Mouse (Mus musculus) hematopoietic stem cell, adult 5-6 weeks (primary cell): Measurements from ENCODE around the gene Trim40. TPM values are rescaled to one million over a fixed set of nuclear protein-coding genes. Genes with fewer than 3 reads are reported as not detected.

ENCODE experiments used
- ATAC-seq, 2 experiments: fragments of 125-278 bp in 1 of 2; replicated peaks in 1 of 2; 2 replicates each; pipeline ENCODE4 v1.8.0; 2016 to 2017; ENCODE audit warnings: inconsistent platforms in 2 of 2, mild to moderate bottlenecking in 2 of 2, moderate number of reproducible peaks in 2 of 2, low read depth in 1 of 2, moderate TSS enrichment in 1 of 2; ENCODE audit not compliant: low FRiP score in 2 of 2, poor library complexity in 2 of 2, severe bottlenecking in 2 of 2, insufficient read depth in 1 of 2, low TSS enrichment in 1 of 2
- total RNA-seq: library from RNA; stranded (forward); fragments of 172-1452, 232-1000 nt; gene quantifications from 2 replicates; pipeline ENCODE4 v1.2.3, GENCODE M21; 2017

Gene Trim40
- total RNA-seq = not detected in 2 replicates

DNA sequence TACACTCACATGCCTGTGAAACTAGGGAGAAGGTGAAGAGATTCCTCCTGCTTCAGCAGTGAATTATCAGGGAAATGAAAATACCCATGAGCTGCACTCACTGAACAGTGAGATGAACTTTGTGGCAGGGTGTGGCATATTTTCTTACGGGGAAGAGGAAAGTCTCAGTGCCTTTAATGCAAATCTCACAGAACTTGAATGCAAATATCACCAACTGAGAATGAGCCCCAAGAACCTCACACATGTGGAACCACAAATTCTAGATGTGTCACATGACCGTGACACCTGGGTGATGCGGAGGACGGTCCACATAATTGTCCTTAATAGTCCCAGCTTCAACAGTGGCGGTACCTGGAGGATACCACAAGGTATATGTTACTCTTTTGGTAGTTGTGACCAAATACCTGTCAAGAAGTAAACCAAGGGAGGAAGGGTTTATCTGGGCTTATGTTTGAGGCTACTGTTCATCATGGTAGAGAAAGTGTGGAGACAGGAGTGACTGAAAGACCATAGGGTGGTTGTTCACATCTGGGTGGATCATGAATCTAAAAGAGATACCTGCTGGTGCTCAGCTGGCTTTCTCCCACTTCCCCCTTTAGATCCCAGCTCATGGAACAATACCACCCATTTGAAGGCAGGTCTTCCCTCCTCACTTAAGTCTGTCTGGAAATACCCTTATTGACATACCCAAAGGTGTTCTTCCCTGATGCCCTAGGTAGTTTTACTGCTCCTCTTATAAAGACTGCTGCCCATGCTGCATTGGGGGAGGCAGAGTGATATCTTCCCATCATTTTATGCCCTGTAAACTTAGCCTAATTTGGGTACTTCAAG is at the start of gene Trim40:
Gene Trim40, minus strand, starts transcription at position 51 of the 831 bp plus-strand sequence.
- no peak for ATAC-seq

- no peak for ATAC-seq
Observed at GRCm38 (mm10) chr17:36938056-36938455, 48.1 kb upstream of the Trim40 start.

GRCm38 (mm10) chr17:36931806-36932205 is 41.9 kb upstream of the Trim40 start:
- no peak for ATAC-seq

- no peak for ATAC-seq
Observed at GRCm38 (mm10) chr17:36931130-36931529, 41.2 kb upstream of the Trim40 start.

DNA sequence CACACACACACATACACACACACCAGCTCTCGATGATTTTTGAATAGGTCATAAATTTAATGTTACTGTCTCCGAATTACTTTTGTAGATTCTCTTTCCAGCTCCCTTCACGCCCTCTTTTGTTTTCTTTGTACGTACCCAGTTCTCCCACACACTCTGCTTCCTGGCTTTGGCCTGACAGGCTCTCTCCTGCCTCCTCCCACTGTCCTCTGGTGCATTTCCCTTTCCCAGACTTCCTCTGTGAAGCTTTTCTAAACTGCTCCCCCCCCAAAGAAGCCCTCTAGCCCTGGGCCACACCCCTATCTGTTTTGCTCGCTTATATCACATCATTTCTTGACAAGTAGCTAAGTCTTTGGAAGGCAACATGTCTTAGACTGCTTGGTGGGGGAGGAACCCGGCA is 40.3 kb upstream of the Trim40 start:
- no peak for ATAC-seq

GRCm38 (mm10) chr17:36929236-36929932 is 39.5 kb upstream of the Trim40 start:
- no peak for ATAC-seq

DNA sequence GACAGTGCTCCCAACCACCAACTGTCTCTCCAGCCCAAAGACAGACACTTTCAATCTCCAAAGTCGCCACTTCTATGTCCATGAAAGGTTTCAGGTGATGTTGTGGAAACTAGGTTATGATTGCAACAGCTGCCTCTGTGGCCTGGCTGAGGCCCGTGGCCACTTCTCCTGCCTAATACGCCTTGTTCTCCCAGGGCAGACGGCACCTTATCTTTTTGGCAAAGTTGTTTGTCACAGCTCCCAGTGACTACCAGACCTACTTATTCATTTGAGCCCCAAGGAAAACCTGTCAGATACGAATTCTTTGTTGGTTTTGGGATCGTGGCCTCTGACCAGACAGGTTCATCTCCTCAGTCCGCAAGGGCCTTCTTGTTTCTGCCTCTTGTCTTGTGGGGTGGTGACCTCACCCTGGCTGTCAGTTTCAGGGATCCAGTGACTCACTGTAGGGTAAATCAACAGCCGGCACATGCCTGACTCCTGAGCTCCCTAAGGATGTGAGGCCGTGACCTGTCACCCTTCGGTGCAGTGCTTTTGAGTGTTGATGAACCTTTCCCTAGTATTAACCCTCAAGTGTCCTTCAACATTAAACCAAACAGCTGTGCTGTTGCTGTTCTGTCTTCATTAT is 37.7 kb upstream of the Trim40 start:
- no peak for ATAC-seq

- no peak for ATAC-seq
Observed at GRCm38 (mm10) chr17:36923491-36923890, 33.6 kb upstream of the Trim40 start.

GRCm38 (mm10) chr17:36922715-36923114 is 32.8 kb upstream of the Trim40 start:
- no peak for ATAC-seq

GRCm38 (mm10) chr17:36920239-36920638 is 30.3 kb upstream of the Trim40 start:
- no peak for ATAC-seq

GRCm38 (mm10) chr17:36915076-36915475 is 25.2 kb upstream of the Trim40 start:
- ATAC-seq = no peak; a peak in 1 of 4 replicates

GRCm38 (mm10) chr17:36914108-36914507 is 24.2 kb upstream of the Trim40 start:
- ATAC-seq = peak in 1 of 2 experiments; percentile 75; a peak in 2 of 4 replicates

DNA sequence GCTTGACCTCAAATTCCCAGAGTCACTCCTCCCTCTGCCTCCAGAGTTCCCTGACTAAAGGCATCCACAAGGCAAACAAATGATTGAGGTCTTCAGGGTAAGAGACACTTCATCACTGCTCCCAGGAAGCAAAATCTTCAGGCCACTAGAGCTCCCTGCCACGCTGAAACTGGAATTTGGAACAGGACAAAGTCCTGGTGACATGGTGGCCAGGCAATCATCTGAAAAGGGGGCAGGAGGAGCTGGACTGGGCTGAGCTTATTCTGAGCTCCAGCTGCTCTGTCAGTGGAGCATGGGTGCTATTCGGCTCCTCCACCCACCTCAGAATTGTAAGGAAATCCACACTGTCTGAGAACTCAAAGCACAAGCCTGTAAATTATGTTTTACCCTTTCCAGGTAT is 22.1 kb upstream of the Trim40 start:
- ATAC-seq = no peak

DNA sequence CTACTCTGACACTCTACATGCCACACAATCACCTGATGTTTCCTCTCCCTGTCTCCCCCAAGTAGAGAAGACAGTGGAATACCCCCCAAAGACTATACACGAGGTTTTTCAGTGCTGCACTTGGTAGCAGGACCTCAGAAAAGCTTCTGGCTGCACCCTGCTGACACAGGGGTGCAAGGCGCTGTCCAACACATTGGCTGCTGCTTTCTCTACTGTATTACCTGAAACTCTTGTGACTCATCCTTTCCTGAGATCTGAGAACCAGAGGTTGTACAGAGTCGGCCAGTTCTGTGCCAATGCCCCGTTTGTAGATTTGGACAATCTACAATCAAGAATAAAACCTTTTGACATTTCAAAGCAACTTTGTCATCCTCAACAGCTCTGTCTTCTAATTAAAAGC is 19.9 kb upstream of the Trim40 start:
- ATAC-seq = no peak

- ATAC-seq = no peak
Observed at GRCm38 (mm10) chr17:36908235-36908634, 18.3 kb upstream of the Trim40 start.

GRCm38 (mm10) chr17:36903651-36904050 is 13.7 kb upstream of the Trim40 start:
- no peak for ATAC-seq

- ATAC-seq = no peak
Observed at GRCm38 (mm10) chr17:36900691-36901090, 10.8 kb upstream of the Trim40 start.

GRCm38 (mm10) chr17:36900001-36900400 is 10.1 kb upstream of the Trim40 start:
- ATAC-seq = no peak
